Mouse (Mus musculus): ENCODE measurements around the gene Tiam2.

GRCm38 (mm10) chr17:3410307-3410706 is 83.9 kb downstream of the Tiam2 start:
- TF ChIP-seq POLR2A (IDR thresholded peaks at IDR 0.05; ENCODE audit: insufficient read depth, low read length) (no peak), EP300 (IDR thresholded peaks at IDR 0.05; ENCODE audit: insufficient read depth, low read depth, low read length) (peak; percentile 97), CTCF (IDR thresholded peaks at IDR 0.05; ENCODE audit: low read depth, low read length) (no peak)
